Mouse (Mus musculus): ENCODE measurements around the gene Pygl. TPM values are rescaled to one million over a fixed set of nuclear protein-coding genes. Genes with fewer than 3 reads are reported as not detected.

Pygl gene
- polyA plus RNA-seq, 1 experiment from 2014 or later: 8.0 TPM

Other genes with a start within 250 kb of the Pygl start
- gene Sav1, start 244.5 kb downstream of the Pygl start, polyA plus RNA-seq (2014; fragmentation: Nextera tagmentation; extraction: Ambion mirVana): 7.8 and 8.0 TPM in 2 replicates
- 10.0 and 11.1 TPM in 2 replicates for gene Nin, start 117.8 kb downstream of the Pygl start, polyA plus RNA-seq (2014; fragmentation: Nextera tagmentation; extraction: Ambion mirVana)
- 0.07 TPM in 1 of 2 replicates, not detected in the other for gene Abhd12b, start 77.3 kb downstream of the Pygl start, polyA plus RNA-seq (2014; fragmentation: Nextera tagmentation; extraction: Ambion mirVana)
- gene Trim9, start 116.1 kb upstream of the Pygl start, polyA plus RNA-seq (2014; fragmentation: Nextera tagmentation; extraction: Ambion mirVana): 26.8 and 28.4 TPM in 2 replicates
- gene Tmx1, start 221.6 kb upstream of the Pygl start, polyA plus RNA-seq (2014; fragmentation: Nextera tagmentation; extraction: Ambion mirVana): 135 and 150 TPM in 2 replicates

Data from midbrain, embryonic 11.5 days (tissue).